Mouse (Mus musculus) heart, embryonic 10.5 days (tissue): ENCODE results near the gene Fzd9. TPM values are rescaled to one million over a fixed set of nuclear protein-coding genes. Genes with fewer than 3 reads are reported as not detected.

ENCODE experiments used
- DNase-seq: peaks from one replicate; pipeline ENCODE4 v3.0.0-alpha.2; 2017; ENCODE audit warnings: low spot score
- H3K27ac ChIP-seq: fragments of 300-500 bp; sonication (generic); 2 replicates; pipeline ENCODE4 v1.5.1; 2016; ENCODE audit warnings: mild to moderate bottlenecking
- H3K27me3 ChIP-seq: fragments of 300-500 bp; sonication (generic); 2 replicates; pipeline ENCODE4 v1.6.1; 2016; ENCODE audit warnings: mild to moderate bottlenecking; ENCODE audit not compliant: poor library complexity, insufficient read depth, severe bottlenecking
- H3K36me3 ChIP-seq: fragments of 300-500 bp; sonication (generic); 2 replicates; pipeline ENCODE4 v1.6.1; 2016; ENCODE audit warnings: mild to moderate bottlenecking, moderate library complexity
- H3K4me1 ChIP-seq: fragments of 300-500 bp; sonication (generic); 2 replicates; pipeline ENCODE4 v1.6.1; 2016; ENCODE audit warnings: mild to moderate bottlenecking
- H3K4me3 ChIP-seq: fragments of 300-500 bp; sonication (generic); 2 replicates; pipeline ENCODE4 v1.5.1; 2016; ENCODE audit warnings: mild to moderate bottlenecking, moderate library complexity
- H3K9me3 ChIP-seq: fragments of 300-500 bp; sonication (generic); 2 replicates; pipeline ENCODE4 v1.6.1; 2016; ENCODE audit warnings: mild to moderate bottlenecking, moderate library complexity
- WGBS: fragments of 180-500 bp; shearing (Covaris S2); methylation state at CpG from one replicate; pipeline ENCODE4 v1.1.7; 2016; 5-methylcytosine and 5-hydroxymethylcytosine counted together
- polyA plus RNA-seq: library from polyadenylated mRNA; unstranded; fragments of >200 nt; fragmentation: Nextera tagmentation; extraction: Ambion mirVana; gene quantifications from 2 replicates; pipeline ENCODE4 v1.2.1, GENCODE M21; 2016

The Fzd9 gene
- polyA plus RNA-seq, 1 experiment from 2014 or later: 4.5 TPM

- WGBS: 36% methylated on average over 9 of the region's 9 CpGs
- DNase-seq: peak; percentile 80
- no peaks in the 10 kb centered on the region for H3K36me3 ChIP-seq
- H3K4me3 ChIP-seq: peak overlapping the region; percentile 29
- peak overlapping the region; percentile 82 for H3K27ac ChIP-seq
- H3K27me3 ChIP-seq: no peaks in the 10 kb centered on the region
- H3K9me3 ChIP-seq: no peaks in the 10 kb centered on the region
- peaks cover 20% of the 10 kb centered on the region for H3K4me1 ChIP-seq
These were observed 13.5 kb upstream of the Fzd9 start for GRCm38 (mm10) chr5:135264548-135264947.

GRCm38 (mm10) chr5:135263866-135264503, 13.0 kb upstream of the Fzd9 start:
- Histone ChIP-seq H3K36me3 (no peaks in the 10 kb centered on the region), H3K9me3 (no peaks in the 10 kb centered on the region), H3K4me1 (peaks cover 15% of the 10 kb centered on the region), H3K27me3 (no peaks in the 10 kb centered on the region), H3K27ac (peak overlapping the region; percentile 82), H3K4me3 (peak overlapping the region; percentile 29)
- peak; percentile 82 for DNase-seq
- WGBS: 14% methylated on average over 17 of the region's 17 CpGs

GRCm38 (mm10) chr5:135258280-135259150, 7.5 kb upstream of the Fzd9 start:
- Histone ChIP-seq H3K27me3 (no peaks in the 10 kb centered on the region), H3K9me3 (0 out of 2 replicates have a peak, but pooled peaks cover 6% of the 10 kb centered on the region), H3K4me3 (peak overlapping the region; percentile 42), H3K4me1 (peaks cover 19% of the 10 kb centered on the region), H3K27ac (peak overlapping the region; percentile 79), H3K36me3 (no peaks in the 10 kb centered on the region)
- WGBS: 39% methylated on average over 30 of the region's 30 CpGs
- no peak for DNase-seq

- WGBS: 72% methylated on average over 12 of the region's 12 CpGs
- no peak for DNase-seq
- Histone ChIP-seq H3K9me3 (0 out of 2 replicates have a peak, but pooled peaks cover 6% of the 10 kb centered on the region), H3K27ac (no peak overlapping the region), H3K36me3 (no peaks in the 10 kb centered on the region), H3K4me1 (peaks cover 24% of the 10 kb centered on the region), H3K4me3 (no peak overlapping the region), H3K27me3 (no peaks in the 10 kb centered on the region)
These were observed 6.5 kb upstream of the Fzd9 start for GRCm38 (mm10) chr5:135257559-135257958.

GRCm38 (mm10) chr5:135256166-135256565, 5.1 kb upstream of the Fzd9 start:
- WGBS: 83% methylated on average over 3 of the region's 3 CpGs
- H3K4me3 ChIP-seq: no peak overlapping the region
- peaks cover 28% of the 10 kb centered on the region for H3K4me1 ChIP-seq
- H3K27ac ChIP-seq: no peak overlapping the region
- no peak for DNase-seq
- H3K27me3 ChIP-seq: no peaks in the 10 kb centered on the region
- no peaks in the 10 kb centered on the region for H3K36me3 ChIP-seq
- H3K9me3 ChIP-seq: 0 out of 2 replicates have a peak, but pooled peaks cover 6% of the 10 kb centered on the region

GRCm38 (mm10) chr5:135253741-135254401, 2.8 kb upstream of the Fzd9 start:
- Histone ChIP-seq H3K4me1 (peaks cover 48% of the 10 kb centered on the region), H3K4me3 (no peak overlapping the region), H3K36me3 (no peaks in the 10 kb centered on the region), H3K27ac (peak overlapping the region; percentile 53; the same call in 1 of the 2 replicates), H3K27me3 (peaks cover 20% of the 10 kb centered on the region), H3K9me3 (0 out of 2 replicates have a peak, but pooled peaks cover 6% of the 10 kb centered on the region)
- WGBS: 22% methylated on average over 12 of the region's 12 CpGs
- no peak for DNase-seq

- peaks cover 29% of the 10 kb centered on the region for H3K27me3 ChIP-seq
- WGBS: 3% methylated on average over 92 of the region's 92 CpGs
- peak overlapping the region; percentile 77 for H3K4me3 ChIP-seq
- DNase-seq: no peak
- no peaks in the 10 kb centered on the region for H3K9me3 ChIP-seq
- peak overlapping the region; percentile 85 for H3K27ac ChIP-seq
- H3K4me1 ChIP-seq: peaks cover 46% of the 10 kb centered on the region
- peaks cover 15% of the 10 kb centered on the region for H3K36me3 ChIP-seq
These were observed 598 bp downstream of the Fzd9 start for GRCm38 (mm10) chr5:135250186-135251078.

GRCm38 (mm10) chr5:135248956-135249676, 1.9 kb downstream of the Fzd9 start:
- Histone ChIP-seq H3K4me1 (peaks cover 43% of the 10 kb centered on the region), H3K9me3 (no peaks in the 10 kb centered on the region), H3K27ac (no peak overlapping the region), H3K27me3 (peaks cover 29% of the 10 kb centered on the region), H3K4me3 (no peak overlapping the region), H3K36me3 (peaks cover 28% of the 10 kb centered on the region)
- 84% methylated on average over 16 of the region's 16 CpGs for WGBS
- DNase-seq: no peak

- WGBS: 79% methylated on average over 9 of the region's 9 CpGs
- H3K9me3 ChIP-seq: no peaks in the 10 kb centered on the region
- DNase-seq: no peak
- H3K4me1 ChIP-seq: peaks cover 39% of the 10 kb centered on the region
- H3K27me3 ChIP-seq: peaks cover 29% of the 10 kb centered on the region
- H3K36me3 ChIP-seq: peaks cover 45% of the 10 kb centered on the region
- no peak overlapping the region for H3K4me3 ChIP-seq
- no peak overlapping the region for H3K27ac ChIP-seq
These were observed 3.7 kb downstream of the Fzd9 start for GRCm38 (mm10) chr5:135247337-135247736.

- peaks cover 29% of the 10 kb centered on the region for H3K27me3 ChIP-seq
- H3K4me1 ChIP-seq: peaks cover 47% of the 10 kb centered on the region
- H3K27ac ChIP-seq: no peak overlapping the region
- H3K4me3 ChIP-seq: no peak overlapping the region
- 57% methylated on average over 4 of the region's 4 CpGs for WGBS
- DNase-seq: no peak
- H3K36me3 ChIP-seq: peaks cover 53% of the 10 kb centered on the region
- H3K9me3 ChIP-seq: no peaks in the 10 kb centered on the region
These were observed 4.5 kb downstream of the Fzd9 start for GRCm38 (mm10) chr5:135246531-135246930.

GRCm38 (mm10) chr5:135243166-135243565, 7.9 kb downstream of the Fzd9 start:
- H3K36me3 ChIP-seq: peaks cover 86% of the 10 kb centered on the region
- peak overlapping the region; percentile 83 for H3K27ac ChIP-seq
- no peak overlapping the region for H3K4me3 ChIP-seq
- WGBS: 94% methylated on average over 1 of the region's 1 CpGs
- H3K4me1 ChIP-seq: peaks cover 32% of the 10 kb centered on the region
- H3K27me3 ChIP-seq: 0 out of 2 replicates have a peak, but pooled peaks cover 2% of the 10 kb centered on the region
- DNase-seq: no peak
- H3K9me3 ChIP-seq: no peaks in the 10 kb centered on the region
